In genomic region chr11:29692111-29692682, GRCm38 (mm10) we compare ENCODE assay signal across 8 mouse cellular contexts. TPM values are rescaled to one million over a fixed set of nuclear protein-coding genes. Genes with fewer than 3 reads are reported as not detected.
DNase-seq lines count a peak whose midpoint lies in the region; ATAC-seq and TF ChIP-seq lines count a peak whose summit lies in the region.

No protein-coding gene starts in this region.

- H3K4me2 ChIP-seq in lung, postnatal 0 days (replicated peaks; ENCODE audit: low read depth, low read length), result peak overlapping the region; percentile 20
- H3K4me2 ChIP-seq in stomach, embryonic 15.5 days, result peak overlapping the region; percentile 42

- no peaks in the 10 kb centered on the region for H3K4me1 ChIP-seq in lung, postnatal 0 days (ENCODE audit: insufficient read depth, low read depth, low read length)
- H3K4me1 ChIP-seq in stomach, embryonic 15.5 days, result 0 out of 2 replicates have a peak, but pooled peaks cover 4% of the 10 kb centered on the region

- H3K9ac ChIP-seq in lung, postnatal 0 days (replicated peaks; ENCODE audit: low read depth), result no peak overlapping the region
- no peak overlapping the region for H3K9ac ChIP-seq in stomach, embryonic 15.5 days

- H3K27ac ChIP-seq in lung, postnatal 0 days (ENCODE audit: low read length), result peak overlapping the region; percentile 33; the same call in 1 of the 2 replicates
- peak overlapping the region; percentile 85 for H3K27ac ChIP-seq in stomach, embryonic 15.5 days

- no peaks in the 10 kb centered on the region for H3K9me3 ChIP-seq in lung, postnatal 0 days (ENCODE audit: low read length)
- H3K9me3 ChIP-seq in stomach, embryonic 15.5 days, result no peaks in the 10 kb centered on the region

- ATAC-seq in lung, postnatal 0 days, result peak; percentile 19
- ATAC-seq in stomach, embryonic 15.5 days (ENCODE audit: insufficient read depth, low FRiP score, low read depth), result no peak
- no peak for ATAC-seq in megakaryocyte-erythroid progenitor cell, adult 5-6 weeks (replicated peaks; ENCODE audit: low FRiP score, low TSS enrichment, poor library complexity, severe bottlenecking)

- no peak for TF ChIP-seq EP300 in lung, postnatal 0 days (IDR thresholded peaks at IDR 0.05)

- no peaks in the 10 kb centered on the region for H3K36me3 ChIP-seq in lung, postnatal 0 days (ENCODE audit: insufficient read depth, low read length)
- no peaks in the 10 kb centered on the region for H3K36me3 ChIP-seq in stomach, embryonic 15.5 days

- H3K27me3 ChIP-seq in lung, postnatal 0 days (replicated peaks; ENCODE audit: insufficient read depth, low read length), result no peaks in the 10 kb centered on the region
- H3K27me3 ChIP-seq in stomach, embryonic 15.5 days (replicated peaks), result no peaks in the 10 kb centered on the region

- peak overlapping the region; percentile 3; the same call in 1 of the 2 replicates for H3K4me3 ChIP-seq in lung, postnatal 0 days (ENCODE audit: low read depth, low read length)
- peak overlapping the region; percentile 18; the same call in 1 of the 2 replicates for H3K4me3 ChIP-seq in stomach, embryonic 15.5 days (replicated peaks)

- 6% methylated on average over 12 of the region's 12 CpGs for WGBS in lung, postnatal 0 days
- 12% methylated on average over 12 of the region's 12 CpGs for WGBS in stomach, embryonic 15.5 days

- DNase-seq in urinary bladder, postnatal 14 days (ENCODE audit: low spot score), result peak; percentile 49
- DNase-seq in urinary bladder, postnatal 10 days (ENCODE audit: low spot score), result no peak
- DNase-seq in cerebellum, adult 9-11 months, result peak; percentile 40
- DNase-seq in heart, adult 18-20 months, result peak; percentile 59 to 65
- DNase-seq in kidney, adult 18-20 months, result peak; percentile 13
- DNase-seq in lung, postnatal 0 days (ENCODE audit: low spot score), result peak; percentile 78

- TF ChIP-seq CTCF in lung, postnatal 0 days (IDR thresholded peaks at IDR 0.05), result peak; percentile 62

RNA-seq across cellular contexts. Expression of gene Rtn4, which starts 0.6 kb away (rescaled TPM):
- total RNA-seq in heart, adult 18-20 months (2021), result 100 to 1,000 TPM in 1 of 2 experiments, 10 to 100 TPM in 1; 93.0 to 102 TPM
- 57.6 and 67.9 TPM in 2 replicates for polyA plus RNA-seq in lung, postnatal 0 days (2015; fragmentation: Nextera tagmentation; extraction: Ambion mirVana)
- polyA plus RNA-seq in stomach, embryonic 15.5 days (2015; fragmentation: Nextera tagmentation; extraction: Ambion mirVana), result 57.1 and 63.7 TPM in 2 replicates
- total RNA-seq in megakaryocyte-erythroid progenitor cell, adult 5-6 weeks (2014; fragmentation: Nextera tagmentation), result 40.9 and 53.2 TPM in 2 replicates
- 55.1 and 85.9 TPM in 2 replicates for total RNA-seq in megakaryocyte-erythroid progenitor cell, adult 5-6 weeks (2017)
